ENCODE assay signal across 12 mouse cellular contexts in the genomic region with DNA sequence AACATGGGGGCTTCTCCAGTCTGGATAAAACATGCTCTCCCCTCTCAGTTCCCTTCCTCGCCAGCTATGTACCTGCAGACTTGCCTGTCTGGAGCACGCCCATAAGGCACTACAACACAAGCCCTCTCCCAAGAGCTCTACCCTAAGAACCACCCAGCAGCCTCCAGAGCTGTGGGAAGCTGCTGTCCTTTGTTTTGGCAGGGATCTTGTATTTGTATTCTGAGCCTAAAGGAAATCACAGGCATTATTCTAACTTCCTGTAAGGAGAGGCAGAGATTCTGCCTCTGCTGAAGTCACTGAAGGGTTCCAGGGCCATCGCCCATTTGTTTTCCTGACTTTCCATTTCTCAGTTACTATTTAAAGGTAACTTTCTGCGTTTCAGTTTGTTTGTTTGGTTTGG.
A peak's percentile ranks its signal among the peaks of the same experiment; 100 is the strongest.
DNase-seq lines count a peak whose midpoint lies in the region; ATAC-seq and TF ChIP-seq lines count a peak whose summit lies in the region.
"Had no signal": no experiment of that assay in that cellular context is flagged by ENCODE, and none has a peak within 500 bp of the region (broad histone marks: within the 10 kb centered on the region; RNA-seq: fewer than 3 reads in every experiment).

No protein-coding gene starts in this region.

- no peak overlapping the region for H3K4me3 ChIP-seq in kidney, postnatal 0 days (replicated peaks; ENCODE audit: low read depth, low read length)
- H3K4me3 ChIP-seq in heart, embryonic 12.5 days, result no peak overlapping the region
- H3K4me3 ChIP-seq in intestine, embryonic 16.5 days (ENCODE audit: low read length), result no peak overlapping the region
- H3K4me3 ChIP-seq: embryonic facial prominence, embryonic 13.5 days; liver, embryonic 12.5 days; neural tube, embryonic 12.5 days had no signal

- WGBS in kidney, postnatal 0 days, result 57% methylated on average over 4 of the region's 4 CpGs
- 50% methylated on average over 4 of the region's 4 CpGs for WGBS in heart, embryonic 12.5 days
- 65% methylated on average over 4 of the region's 4 CpGs for WGBS in intestine, embryonic 16.5 days

- DNase-seq in kidney, postnatal 0 days (ENCODE audit: low spot score), result peak; percentile 39
- no peak for DNase-seq in kidney, adult 11 months
- DNase-seq in heart, postnatal 36 days, result peak; percentile 18 to 26
- DNase-seq in layer of hippocampus, adult 8-10 months (ENCODE audit: low spot score in 2 of 2), result no peak
- no peak for DNase-seq in ovary, postnatal 36 days (ENCODE audit: low spot score)
- DNase-seq: gastrocnemius, postnatal 25 days had no signal

- no peak overlapping the region for H3K9ac ChIP-seq in kidney, postnatal 0 days (ENCODE audit: low read depth, low read length)
- no peak overlapping the region for H3K9ac ChIP-seq in heart, embryonic 12.5 days
- no peak overlapping the region for H3K9ac ChIP-seq in intestine, embryonic 16.5 days (ENCODE audit: low read depth, low read length)
- H3K9ac ChIP-seq: embryonic facial prominence, embryonic 13.5 days; liver, embryonic 12.5 days; neural tube, embryonic 12.5 days had no signal

- H3K27ac ChIP-seq in kidney, postnatal 0 days, result peak overlapping the region; percentile 16; the same call in 1 of the 2 replicates
- H3K27ac ChIP-seq in heart, embryonic 12.5 days (ENCODE audit: poor library complexity, severe bottlenecking), result peak overlapping the region; percentile 20; the same call in 1 of the 2 replicates
- H3K27ac ChIP-seq in intestine, embryonic 16.5 days (ENCODE audit: low read length), result no peak overlapping the region
- H3K27ac ChIP-seq: embryonic facial prominence, embryonic 13.5 days; liver, embryonic 12.5 days; neural tube, embryonic 12.5 days had no signal

- no peaks in the 10 kb centered on the region for H3K27me3 ChIP-seq in kidney, postnatal 0 days (ENCODE audit: insufficient read depth, low read length)
- H3K27me3 ChIP-seq in heart, embryonic 12.5 days (replicated peaks), result no peaks in the 10 kb centered on the region
- no peaks in the 10 kb centered on the region for H3K27me3 ChIP-seq in intestine, embryonic 16.5 days (replicated peaks; ENCODE audit: control insufficient read depth, insufficient read depth, low read length)
- H3K27me3 ChIP-seq: embryonic facial prominence, embryonic 13.5 days; liver, embryonic 12.5 days; neural tube, embryonic 12.5 days had no signal

- no peaks in the 10 kb centered on the region for H3K9me3 ChIP-seq in kidney, postnatal 0 days (replicated peaks; ENCODE audit: low read length)
- H3K9me3 ChIP-seq in heart, embryonic 12.5 days (replicated peaks), result no peaks in the 10 kb centered on the region
- no peaks in the 10 kb centered on the region for H3K9me3 ChIP-seq in intestine, embryonic 16.5 days (ENCODE audit: control insufficient read depth, low read length)
- H3K9me3 ChIP-seq: embryonic facial prominence, embryonic 13.5 days; liver, embryonic 12.5 days; neural tube, embryonic 12.5 days had no signal

- H3K36me3 ChIP-seq in kidney, postnatal 0 days (ENCODE audit: insufficient read depth, low read length), result no peaks in the 10 kb centered on the region
- H3K36me3 ChIP-seq in heart, embryonic 12.5 days, result no peaks in the 10 kb centered on the region
- H3K36me3 ChIP-seq in intestine, embryonic 16.5 days (ENCODE audit: control insufficient read depth, insufficient read depth, low read length), result no peaks in the 10 kb centered on the region
- H3K36me3 ChIP-seq: embryonic facial prominence, embryonic 13.5 days; G1E; liver, embryonic 12.5 days; neural tube, embryonic 12.5 days had no signal

- H3K4me1 ChIP-seq in kidney, postnatal 0 days (replicated peaks; ENCODE audit: insufficient read depth, low read length), result no peaks in the 10 kb centered on the region
- no peaks in the 10 kb centered on the region for H3K4me1 ChIP-seq in heart, embryonic 12.5 days (replicated peaks)
- no peaks in the 10 kb centered on the region for H3K4me1 ChIP-seq in intestine, embryonic 16.5 days (ENCODE audit: control insufficient read depth, insufficient read depth, low read length)
- H3K4me1 ChIP-seq: embryonic facial prominence, embryonic 13.5 days; liver, embryonic 12.5 days; neural tube, embryonic 12.5 days had no signal

- no peak for TF ChIP-seq CTCF in kidney, postnatal 0 days (IDR thresholded peaks at IDR 0.05; ENCODE audit: low read depth)

- H3K4me2 ChIP-seq in kidney, postnatal 0 days (ENCODE audit: low read length), result no peak overlapping the region
- H3K4me2 ChIP-seq in heart, embryonic 12.5 days, result no peak overlapping the region
- H3K4me2 ChIP-seq in intestine, embryonic 16.5 days (ENCODE audit: low read depth, low read length), result no peak overlapping the region
- H3K4me2 ChIP-seq: embryonic facial prominence, embryonic 13.5 days; liver, embryonic 12.5 days; neural tube, embryonic 12.5 days had no signal

- intact Hi-C loops in heart, postnatal 36 days (cut with DNase I), result loop anchor here (2.0 to 5.0 kb wide), 3 partner anchors 85 to 260 kb away; no protein-coding TSS in a partner anchor

- no peak for ATAC-seq in kidney, postnatal 0 days (replicated peaks; ENCODE audit: low FRiP score, low read depth)
- no peak for ATAC-seq in heart, embryonic 12.5 days (ENCODE audit: insufficient number of reproducible peaks, low FRiP score)
- ATAC-seq in intestine, embryonic 16.5 days, result no peak
- ATAC-seq: liver, embryonic 12.5 days had no signal

Comparison
In these comparisons a context has a peak if more than half of its experiments do, and no peak if none do; other contexts are left out.
1. DNase-seq: peak in kidney, postnatal 0 days (single experiment) and heart, postnatal 36 days (2 of 2); none in kidney, adult 11 months (single experiment), layer of hippocampus, adult 8-10 months (0 of 2) and ovary, postnatal 36 days (single experiment).